Mouse (Mus musculus) forebrain, embryonic 15.5 days (tissue): Measurements from ENCODE around the gene Nr2f2. TPM values are rescaled to one million over a fixed set of nuclear protein-coding genes. Genes with fewer than 3 reads are reported as not detected.
A peak's percentile ranks its signal among the peaks of the same experiment; 100 is the strongest.

ENCODE experiments used
- ATAC-seq: fragments of 200-750 bp; cut with Nextera tagmentation; replicated peaks from 2 replicates; pipeline ENCODE4 v1.8.0; 2017; ENCODE audit warnings: mild to moderate bottlenecking, moderate TSS enrichment, moderate library complexity
- H3K27ac ChIP-seq: fragments of 300-500 bp; sonication (generic); replicated peaks from 2 replicates; pipeline ENCODE4 v1.5.1; 2015; ENCODE audit warnings: mild to moderate bottlenecking, inconsistent platforms
- H3K27me3 ChIP-seq: fragments of 300-500 bp; sonication (generic); 2 replicates; pipeline ENCODE4 v1.6.1; 2015; ENCODE audit warnings: inconsistent platforms
- H3K36me3 ChIP-seq: fragments of 300-500 bp; sonication (generic); 2 replicates; pipeline ENCODE4 v1.6.1; 2015; ENCODE audit warnings: mild to moderate bottlenecking, inconsistent platforms
- H3K4me1 ChIP-seq: fragments of 300-500 bp; sonication (generic); 2 replicates; pipeline ENCODE4 v1.6.1; 2015; ENCODE audit warnings: inconsistent platforms
- H3K4me2 ChIP-seq: fragments of 300-500 bp; sonication (generic); replicated peaks from 2 replicates; pipeline ENCODE4 v1.6.1; 2015; ENCODE audit warnings: mild to moderate bottlenecking, inconsistent platforms
- H3K4me3 ChIP-seq: fragments of 300-500 bp; sonication (generic); 2 replicates; pipeline ENCODE4 v1.5.1; 2015; ENCODE audit warnings: mild to moderate bottlenecking, inconsistent platforms
- H3K9ac ChIP-seq: fragments of 300-500 bp; sonication (generic); replicated peaks from 2 replicates; pipeline ENCODE4 v1.6.1; 2015; ENCODE audit warnings: mild to moderate bottlenecking, inconsistent platforms
- H3K9me3 ChIP-seq: fragments of 300-500 bp; sonication (generic); 2 replicates; pipeline ENCODE4 v1.6.1; 2016; ENCODE audit warnings: inconsistent platforms
- WGBS: fragments of 180-500 bp; shearing (Covaris S2); methylation state at CpG from one replicate; pipeline ENCODE4 v1.1.7; 2015; ENCODE audit warnings: mixed read lengths; 5-methylcytosine and 5-hydroxymethylcytosine counted together
- polyA plus RNA-seq: library from polyadenylated mRNA; unstranded; fragments of >200 nt; fragmentation: Nextera tagmentation; extraction: Ambion mirVana; gene quantifications from 2 replicates; pipeline ENCODE4 v1.2.1, GENCODE M21; 2015

The Nr2f2 gene
- polyA plus RNA-seq, 1 experiment from 2014 or later, result 95.0 TPM

GRCm38 (mm10) chr7:70355691-70356568 is 10.6 kb downstream of the Nr2f2 start:
- Histone ChIP-seq H3K9ac (peak overlapping the region; percentile 62), H3K4me3 (peak overlapping the region; percentile 55), H3K27me3 (peaks cover 48% of the 10 kb centered on the region), H3K4me1 (peaks cover 32% of the 10 kb centered on the region), H3K27ac (peak overlapping the region; percentile 52), H3K9me3 (no peaks in the 10 kb centered on the region), H3K4me2 (peak overlapping the region; percentile 82), H3K36me3 (no peaks in the 10 kb centered on the region)
- no peak for ATAC-seq
- WGBS, result 29% methylated on average over 5 of the region's 5 CpGs

- ATAC-seq, result no peak
- Histone ChIP-seq H3K9ac (peak overlapping the region; percentile 43), H3K27me3 (peaks cover 50% of the 10 kb centered on the region), H3K4me2 (peak overlapping the region; percentile 82), H3K27ac (peak overlapping the region; percentile 52), H3K9me3 (no peaks in the 10 kb centered on the region), H3K36me3 (no peaks in the 10 kb centered on the region), H3K4me1 (peaks cover 33% of the 10 kb centered on the region), H3K4me3 (peak overlapping the region; percentile 55)
- 18% methylated on average over 2 of the region's 2 CpGs for WGBS
These were observed 11.2 kb downstream of the Nr2f2 start for GRCm38 (mm10) chr7:70355357-70355620.

DNA sequence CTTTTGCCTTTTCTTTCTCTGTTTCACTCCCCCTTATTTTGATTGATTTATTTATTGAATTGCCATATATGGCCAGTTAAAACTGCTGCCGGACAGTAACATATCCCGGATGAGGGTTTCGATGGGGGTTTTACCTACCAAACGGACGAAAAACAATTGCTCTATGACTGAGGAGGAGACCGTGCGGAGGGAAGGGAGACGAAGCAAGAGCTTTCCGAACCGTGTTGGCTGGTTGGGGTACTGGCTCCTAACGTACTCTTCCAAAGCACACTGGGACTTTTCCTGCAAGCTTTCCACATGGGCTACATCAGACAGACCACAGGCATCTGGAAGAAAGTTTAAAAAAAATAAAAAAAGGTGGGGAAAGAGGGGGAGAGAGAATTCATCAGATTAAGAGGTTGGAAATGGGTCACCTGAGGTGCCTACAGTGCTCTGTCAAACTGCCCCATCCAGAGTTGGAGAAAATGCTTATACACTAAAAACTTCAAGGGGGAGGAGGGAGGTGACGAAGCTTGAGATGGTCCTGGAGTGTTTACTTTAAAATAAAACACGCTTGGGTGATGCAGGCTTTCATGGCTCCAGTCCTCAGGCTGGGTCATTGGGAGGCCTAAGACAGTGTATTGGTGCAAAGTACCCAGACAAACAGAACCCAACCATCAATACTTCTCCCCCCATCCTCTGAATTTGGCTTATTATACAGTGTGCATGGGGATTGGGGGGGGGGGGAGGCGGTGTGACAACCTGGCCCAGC is 11.8 kb downstream of the Nr2f2 start:
- H3K27ac ChIP-seq, result peak overlapping the region; percentile 52
- peaks cover 29% of the 10 kb centered on the region for H3K4me1 ChIP-seq

GRCm38 (mm10) chr7:70353151-70353550 is 13.4 kb downstream of the Nr2f2 start:
- H3K9ac ChIP-seq, result peak overlapping the region; percentile 16
- H3K36me3 ChIP-seq, result no peaks in the 10 kb centered on the region
- no peak for ATAC-seq
- peaks cover 21% of the 10 kb centered on the region; the same call in 1 of the 2 replicates for H3K4me1 ChIP-seq
- H3K9me3 ChIP-seq, result no peaks in the 10 kb centered on the region
- peak overlapping the region; percentile 72 for H3K4me2 ChIP-seq
- peaks cover 66% of the 10 kb centered on the region for H3K27me3 ChIP-seq
- H3K4me3 ChIP-seq, result peak overlapping the region; percentile 53
- peak overlapping the region; percentile 48; the same call in 1 of the 2 replicates for H3K27ac ChIP-seq
- 10% methylated on average over 4 of the region's 4 CpGs for WGBS

More for the DNA sequence above, 11.8 kb downstream of the Nr2f2 start:
- H3K4me3 ChIP-seq, result peak overlapping the region; percentile 55
- no peaks in the 10 kb centered on the region for H3K9me3 ChIP-seq
- H3K9ac ChIP-seq, result peak overlapping the region; percentile 43
- 8% methylated on average over 14 of the region's 14 CpGs for WGBS
- peak overlapping the region; percentile 82 for H3K4me2 ChIP-seq
- peaks cover 52% of the 10 kb centered on the region for H3K27me3 ChIP-seq
- H3K36me3 ChIP-seq, result no peaks in the 10 kb centered on the region
- ATAC-seq, result no peak

- Histone ChIP-seq H3K9me3 (no peaks in the 10 kb centered on the region), H3K9ac (peak overlapping the region; percentile 16), H3K36me3 (no peaks in the 10 kb centered on the region), H3K27ac (peak overlapping the region; percentile 92), H3K4me1 (peaks cover 20% of the 10 kb centered on the region; the same call in 1 of the 2 replicates), H3K27me3 (peaks cover 66% of the 10 kb centered on the region), H3K4me3 (peak overlapping the region; percentile 53), H3K4me2 (peak overlapping the region; percentile 72)
- 18% methylated on average over 3 of the region's 3 CpGs for WGBS
- ATAC-seq, result no peak
These were observed 13.9 kb downstream of the Nr2f2 start for GRCm38 (mm10) chr7:70352617-70353016.

- Histone ChIP-seq H3K9ac (peak overlapping the region; percentile 55), H3K27me3 (peaks cover 64% of the 10 kb centered on the region), H3K4me1 (peaks cover 21% of the 10 kb centered on the region; the same call in 1 of the 2 replicates), H3K9me3 (no peaks in the 10 kb centered on the region), H3K4me2 (peak overlapping the region; percentile 72), H3K4me3 (peak overlapping the region; percentile 53), H3K36me3 (no peaks in the 10 kb centered on the region), H3K27ac (peak overlapping the region; percentile 92)
- WGBS, result 0% methylated on average over 1 of the region's 1 CpGs
- ATAC-seq, result no peak
These were observed 14.5 kb downstream of the Nr2f2 start for GRCm38 (mm10) chr7:70351981-70352560.

GRCm38 (mm10) chr7:70350781-70351551 is 15.6 kb downstream of the Nr2f2 start:
- peak; percentile 71 for ATAC-seq

GRCm38 (mm10) chr7:70349981-70350670 is 16.4 kb downstream of the Nr2f2 start:
- H3K36me3 ChIP-seq, result no peaks in the 10 kb centered on the region
- peaks cover 30% of the 10 kb centered on the region for H3K4me1 ChIP-seq
- H3K4me3 ChIP-seq, result peak overlapping the region; percentile 53
- H3K27me3 ChIP-seq, result peaks cover 65% of the 10 kb centered on the region
- H3K4me2 ChIP-seq, result peak overlapping the region; percentile 72
- no peak; the same call in 1 of the 2 replicates for ATAC-seq
- H3K9me3 ChIP-seq, result no peaks in the 10 kb centered on the region
- 3% methylated on average over 20 of the region's 20 CpGs for WGBS
- H3K27ac ChIP-seq, result peak overlapping the region; percentile 92
- peak overlapping the region; percentile 55 for H3K9ac ChIP-seq

More at GRCm38 (mm10) chr7:70350781-70351551, 15.6 kb downstream of the Nr2f2 start:
- peaks cover 63% of the 10 kb centered on the region for H3K27me3 ChIP-seq
- no peaks in the 10 kb centered on the region for H3K9me3 ChIP-seq
- peak overlapping the region; percentile 53 for H3K4me3 ChIP-seq
- H3K4me1 ChIP-seq, result peaks cover 26% of the 10 kb centered on the region
- no peaks in the 10 kb centered on the region for H3K36me3 ChIP-seq
- peak overlapping the region; percentile 92 for H3K27ac ChIP-seq
- WGBS, result under 1% methylated on average over 49 of the region's 55 CpGs
- H3K9ac ChIP-seq, result peak overlapping the region; percentile 55
- peak overlapping the region; percentile 72 for H3K4me2 ChIP-seq

DNA sequence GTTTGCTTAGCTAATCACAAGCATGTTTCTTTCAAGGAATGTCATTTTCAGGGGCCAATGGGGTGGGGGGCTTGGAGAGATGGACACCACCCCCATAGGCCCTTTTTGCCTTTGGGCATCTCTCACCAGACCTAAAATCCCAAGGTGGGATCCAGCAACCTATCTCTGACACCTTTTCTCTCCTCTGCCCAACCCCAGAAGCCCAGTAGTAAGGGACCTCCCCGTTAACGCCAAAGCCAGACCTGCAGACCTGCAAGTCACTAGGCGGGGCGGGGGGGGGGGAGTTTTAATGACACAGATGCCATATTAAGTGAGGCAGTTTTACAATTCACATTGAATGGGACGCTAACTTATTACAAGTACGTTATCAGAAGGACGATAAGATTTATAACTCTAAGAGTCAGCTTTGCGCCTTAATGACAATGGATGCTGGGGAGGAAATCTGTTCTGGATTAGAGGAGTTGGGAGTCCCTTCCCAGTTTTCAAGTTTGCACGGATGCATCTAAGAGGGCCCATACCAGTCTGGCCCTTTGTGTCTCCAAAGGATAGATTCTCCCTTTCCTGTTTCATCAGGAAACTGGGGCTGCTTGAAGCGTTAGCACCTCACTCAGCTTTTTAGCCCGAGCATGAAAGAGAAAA is 17.4 kb downstream of the Nr2f2 start:
- Histone ChIP-seq H3K4me1 (peaks cover 30% of the 10 kb centered on the region), H3K36me3 (no peaks in the 10 kb centered on the region), H3K27ac (peak overlapping the region; percentile 92), H3K27me3 (peaks cover 66% of the 10 kb centered on the region), H3K9ac (peak overlapping the region; percentile 55), H3K4me2 (peak overlapping the region; percentile 72), H3K4me3 (peak overlapping the region; percentile 53), H3K9me3 (no peaks in the 10 kb centered on the region)
- WGBS, result 5% methylated on average over 11 of the region's 11 CpGs
- ATAC-seq, result no peak

DNA sequence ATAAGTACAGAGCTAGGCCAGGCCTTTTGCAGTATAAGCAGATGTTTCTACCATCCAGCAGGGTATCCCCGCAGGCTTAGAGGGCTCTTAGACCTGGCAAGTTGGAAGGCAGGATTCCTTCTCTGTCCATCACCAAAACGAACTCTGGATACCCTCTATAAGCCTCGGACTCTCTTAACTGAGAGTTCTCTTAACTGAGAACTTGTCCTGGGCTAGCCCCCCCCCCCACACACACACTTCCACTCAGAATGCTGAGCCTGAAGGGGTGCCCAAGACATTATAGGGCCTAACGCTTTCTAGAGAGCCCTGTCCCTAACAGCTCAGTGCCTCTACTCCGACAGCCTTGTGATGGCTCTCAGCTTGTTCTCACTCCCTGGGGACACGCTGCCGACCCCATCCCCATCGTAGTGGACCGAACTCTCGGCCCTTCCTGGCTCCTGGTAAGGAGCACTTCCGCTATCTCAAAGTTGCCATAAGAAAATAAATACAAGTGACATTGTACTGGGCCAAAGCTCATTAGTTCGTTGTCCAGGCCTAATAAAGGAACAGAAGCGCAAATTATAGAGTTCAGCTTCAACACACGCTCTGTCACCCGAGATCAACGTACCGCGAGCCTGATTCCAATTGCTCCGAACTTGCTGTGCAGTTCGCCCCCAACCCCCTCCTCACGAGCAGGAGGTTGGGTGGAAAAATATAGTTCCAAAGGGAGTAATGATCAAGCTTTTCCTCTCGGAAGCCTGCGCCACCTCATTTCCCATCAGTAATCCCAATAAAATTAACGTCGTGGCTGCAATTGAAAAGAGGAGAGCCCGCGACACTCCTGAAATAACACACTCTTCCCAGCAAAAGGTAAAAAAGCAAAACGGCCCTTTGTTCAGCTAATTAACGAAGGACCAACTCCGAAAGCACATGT is 18.2 kb downstream of the Nr2f2 start:
- peak overlapping the region; percentile 53 for H3K4me3 ChIP-seq
- ATAC-seq, result no peak
- H3K27ac ChIP-seq, result peak overlapping the region; percentile 92
- WGBS, result 8% methylated on average over 30 of the region's 30 CpGs
- peak overlapping the region; percentile 55 for H3K9ac ChIP-seq
- peak overlapping the region; percentile 72 for H3K4me2 ChIP-seq
- peaks cover 30% of the 10 kb centered on the region for H3K4me1 ChIP-seq
- no peaks in the 10 kb centered on the region for H3K36me3 ChIP-seq
- H3K27me3 ChIP-seq, result peaks cover 72% of the 10 kb centered on the region
- no peaks in the 10 kb centered on the region for H3K9me3 ChIP-seq
